Mouse (Mus musculus): ENCODE measurements around the gene H3f3b.

DNA sequence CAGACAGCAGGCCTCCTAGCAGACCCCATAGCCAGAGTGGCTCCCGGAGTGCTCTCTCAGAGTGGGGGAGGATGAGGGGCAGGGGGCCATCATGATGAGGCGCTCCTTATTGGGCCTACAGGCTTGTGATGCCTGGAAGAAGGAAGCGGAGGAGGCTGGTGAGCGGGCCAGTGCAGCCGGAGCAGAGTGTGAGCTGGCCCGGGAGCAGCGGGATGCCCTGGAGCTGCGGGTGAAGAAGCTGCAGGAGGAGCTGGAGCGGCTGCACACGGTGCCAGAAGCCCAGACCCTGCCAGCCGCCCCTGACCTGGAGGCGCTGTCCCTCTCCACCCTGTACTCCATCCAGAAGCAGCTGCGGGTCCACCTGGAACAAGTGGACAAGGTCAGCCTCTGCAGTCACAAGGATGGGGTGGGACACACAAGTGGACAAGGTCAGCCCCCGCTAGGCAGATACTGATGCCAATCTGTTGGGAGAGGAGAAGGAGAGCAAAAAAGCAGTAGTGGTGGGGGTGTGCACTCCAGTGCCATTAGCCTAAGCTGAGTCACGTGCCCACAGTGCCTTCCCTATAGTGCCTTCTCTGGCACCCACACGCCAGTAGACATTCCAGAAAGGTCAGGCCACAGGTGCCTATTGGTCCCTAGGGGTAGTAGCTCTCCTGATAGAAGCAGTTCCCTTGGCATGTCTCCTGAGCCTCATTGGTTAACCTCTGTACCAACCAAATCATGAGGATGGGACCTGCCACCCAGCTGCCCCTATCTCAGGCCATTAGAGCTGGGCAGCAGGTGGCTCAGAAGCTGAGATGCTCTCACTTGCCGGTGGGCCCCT, 31.3 kb upstream of the H3f3b start:
- no peak for TF ChIP-seq CTCF (IDR thresholded peaks at IDR 0.05; ENCODE audit: borderline replicate concordance, insufficient read depth, low read length)
- TF ChIP-seq POLR2A (IDR thresholded peaks at IDR 0.05; ENCODE audit: low read depth, low read length), result no peak
